Mouse (Mus musculus) small intestine, adult 2 months (tissue): ENCODE results near the gene Ccl22. TPM values are rescaled to one million over a fixed set of nuclear protein-coding genes. Genes with fewer than 3 reads are reported as not detected.

Source experiments
- H3K27ac ChIP-seq: fragments of 200-500 bp; 2 replicates; pipeline ENCODE4 v1.5.1; 2012; ENCODE audit warnings: low read depth, low read length, control low read depth, inconsistent platforms; ENCODE audit not compliant: insufficient read depth
- H3K27me3 ChIP-seq: fragments of 200-500 bp; 2 replicates; pipeline ENCODE4 v1.6.1; 2012; ENCODE audit warnings: mild to moderate bottlenecking, moderate library complexity, low read length, inconsistent platforms; ENCODE audit not compliant: control insufficient read depth, insufficient read depth
- H3K36me3 ChIP-seq: fragments of 200-500 bp; 2 replicates; pipeline ENCODE4 v1.6.1; 2012; ENCODE audit warnings: mild to moderate bottlenecking, low read length, control low read depth, inconsistent platforms; ENCODE audit not compliant: control insufficient read depth, insufficient read depth
- H3K4me1 ChIP-seq: fragments of 200-500 bp; 2 replicates; pipeline ENCODE4 v1.6.1; 2012; ENCODE audit warnings: low read length, inconsistent platforms, mixed read lengths; ENCODE audit not compliant: control insufficient read depth, insufficient read depth, insufficient read length
- H3K4me3 ChIP-seq: fragments of 200-500 bp; 2 replicates; pipeline ENCODE4 v1.5.1; 2012; ENCODE audit warnings: low read depth, mild to moderate bottlenecking, control low read depth, inconsistent platforms, low read length, moderate library complexity
- CTCF ChIP-seq: fragments of 200-500 bp; IDR thresholded peaks from 2 replicates; pipeline ENCODE4 v1.5.1; 2012; ENCODE audit warnings: low read depth, mild to moderate bottlenecking, control low read depth, inconsistent platforms, low read length, moderate library complexity, mixed read lengths; ENCODE audit not compliant: insufficient replicate concordance, insufficient read length; ENCODE audit errors: extremely low read depth
- POLR2A ChIP-seq: fragments of 200-500 bp; IDR thresholded peaks from 2 replicates; pipeline ENCODE4 v1.6.1; 2012; ENCODE audit warnings: low read depth, mild to moderate bottlenecking, control low read depth, inconsistent platforms, low read length, moderate library complexity
- WGBS: fragments of 180-500 bp; shearing (Covaris S2); methylation state at CpG from one replicate; pipeline ENCODE4 v1.1.7; 2018; 5-methylcytosine and 5-hydroxymethylcytosine counted together
- polyA plus RNA-seq: library from polyadenylated mRNA; depleted of rRNA; stranded (reverse); fragments of >200 nt; gene quantifications from 2 replicates; pipeline ENCODE4 v1.2.3, GENCODE M21; 2012

Gene Ccl22
- polyA plus RNA-seq, 1 experiment = 6.5 TPM

- TF ChIP-seq POLR2A (no peak), CTCF (no peak)
- H3K27ac ChIP-seq = no peak overlapping the region
- peaks cover 13% of the 10 kb centered on the region for H3K4me1 ChIP-seq
- H3K27me3 ChIP-seq = no peaks in the 10 kb centered on the region
- H3K4me3 ChIP-seq = no peak overlapping the region
- 33% methylated on average over 5 of the region's 5 CpGs for WGBS
- no peaks in the 10 kb centered on the region for H3K36me3 ChIP-seq
Observed at GRCm38 (mm10) chr8:94735426-94736094, 9.8 kb upstream of the Ccl22 start.

GRCm38 (mm10) chr8:94739829-94740228 is 5.6 kb upstream of the Ccl22 start:
- WGBS = 73% methylated on average over 6 of the region's 6 CpGs
- no peak for TF ChIP-seq POLR2A
- no peak for TF ChIP-seq CTCF
- H3K4me1 ChIP-seq = peaks cover 3% of the 10 kb centered on the region

GRCm38 (mm10) chr8:94740591-94740990 is 4.8 kb upstream of the Ccl22 start:
- Histone ChIP-seq H3K4me1 (no peaks in the 10 kb centered on the region; the same call in 1 of the 2 replicates), H3K27me3 (no peaks in the 10 kb centered on the region), H3K36me3 (no peaks in the 10 kb centered on the region), H3K27ac (no peak overlapping the region), H3K4me3 (no peak overlapping the region)
- TF ChIP-seq CTCF = peak; percentile 33; the same call in 1 of the 2 replicates
- no peak for TF ChIP-seq POLR2A
- WGBS = 93% methylated on average over 3 of the region's 3 CpGs

More at GRCm38 (mm10) chr8:94739829-94740228, 5.6 kb upstream of the Ccl22 start:
- Histone ChIP-seq H3K36me3 (no peaks in the 10 kb centered on the region), H3K27ac (no peak overlapping the region), H3K27me3 (no peaks in the 10 kb centered on the region), H3K4me3 (no peak overlapping the region)

GRCm38 (mm10) chr8:94741726-94742125 is 3.7 kb upstream of the Ccl22 start:
- H3K4me3 ChIP-seq = no peak overlapping the region
- H3K27ac ChIP-seq = no peak overlapping the region
- H3K4me1 ChIP-seq = no peaks in the 10 kb centered on the region
- 75% methylated on average over 4 of the region's 4 CpGs for WGBS
- TF ChIP-seq CTCF = no peak
- TF ChIP-seq POLR2A = no peak
- H3K36me3 ChIP-seq = no peaks in the 10 kb centered on the region
- no peaks in the 10 kb centered on the region for H3K27me3 ChIP-seq

- no peak for TF ChIP-seq CTCF
- TF ChIP-seq POLR2A = no peak
- WGBS = 90% methylated on average over 5 of the region's 5 CpGs
- H3K36me3 ChIP-seq = no peaks in the 10 kb centered on the region
- H3K4me3 ChIP-seq = no peak overlapping the region
- H3K27ac ChIP-seq = no peak overlapping the region
- no peaks in the 10 kb centered on the region for H3K4me1 ChIP-seq
- no peaks in the 10 kb centered on the region for H3K27me3 ChIP-seq
Observed at GRCm38 (mm10) chr8:94744484-94744883, 906 bp upstream of the Ccl22 start.

GRCm38 (mm10) chr8:94744972-94745371 is 418 bp upstream of the Ccl22 start:
- Histone ChIP-seq H3K27me3 (no peaks in the 10 kb centered on the region), H3K4me3 (no peak overlapping the region), H3K4me1 (no peaks in the 10 kb centered on the region), H3K27ac (no peak overlapping the region), H3K36me3 (no peaks in the 10 kb centered on the region)
- TF ChIP-seq POLR2A = no peak
- TF ChIP-seq CTCF = no peak
- 83% methylated on average over 9 of the region's 9 CpGs for WGBS

- Histone ChIP-seq H3K36me3 (no peaks in the 10 kb centered on the region), H3K27me3 (no peaks in the 10 kb centered on the region), H3K27ac (no peak overlapping the region), H3K4me1 (no peaks in the 10 kb centered on the region), H3K4me3 (no peak overlapping the region)
- WGBS = 84% methylated on average over 8 of the region's 8 CpGs
- TF ChIP-seq POLR2A = no peak
- TF ChIP-seq CTCF = no peak
Observed at GRCm38 (mm10) chr8:94746832-94747231, 1.4 kb downstream of the Ccl22 start.
